Mouse (Mus musculus) gonadal fat pad, adult 2 months (tissue): ENCODE measurements around the gene Osbpl5. TPM values are rescaled to one million over a fixed set of nuclear protein-coding genes. Genes with fewer than 3 reads are reported as not detected.
"Not testable (repeated sequence)": the region's sequence is repeated elsewhere in the genome, so short reads cannot be mapped to it uniquely, and the experiment has no call there.

Experiments
- DNase-seq: peaks from one replicate; pipeline ENCODE4 v3.0.0-alpha.2; 2012; ENCODE audit warnings: low read depth
- polyA plus RNA-seq: library from polyadenylated mRNA; depleted of rRNA; stranded (reverse); fragments of >200 nt; gene quantifications from 2 replicates; pipeline ENCODE4 v1.2.3, GENCODE M21; 2012

Osbpl5 gene
- polyA plus RNA-seq, 1 experiment = 29.1 TPM

DNA sequence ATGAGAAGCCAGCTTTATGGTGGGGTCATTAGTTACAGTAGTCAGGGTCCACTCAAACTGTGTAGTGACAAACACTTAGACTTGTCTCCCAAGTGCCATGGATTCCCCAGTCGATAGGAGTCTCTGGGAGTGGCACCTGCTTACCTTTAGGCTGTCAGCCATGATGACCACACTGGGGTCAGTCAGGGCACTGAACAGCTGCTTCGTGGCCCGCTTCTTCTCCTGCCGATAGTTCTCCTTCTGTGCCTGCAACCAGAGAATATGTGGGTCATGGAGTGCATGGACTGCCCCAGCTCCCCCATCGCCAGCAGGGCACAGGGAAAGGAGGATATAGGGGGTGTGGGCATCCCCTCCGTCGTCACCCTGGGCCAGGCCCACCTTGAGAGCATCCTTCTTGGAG, 47.4 kb downstream of the Osbpl5 start:
- DNase-seq = no peak

DNA sequence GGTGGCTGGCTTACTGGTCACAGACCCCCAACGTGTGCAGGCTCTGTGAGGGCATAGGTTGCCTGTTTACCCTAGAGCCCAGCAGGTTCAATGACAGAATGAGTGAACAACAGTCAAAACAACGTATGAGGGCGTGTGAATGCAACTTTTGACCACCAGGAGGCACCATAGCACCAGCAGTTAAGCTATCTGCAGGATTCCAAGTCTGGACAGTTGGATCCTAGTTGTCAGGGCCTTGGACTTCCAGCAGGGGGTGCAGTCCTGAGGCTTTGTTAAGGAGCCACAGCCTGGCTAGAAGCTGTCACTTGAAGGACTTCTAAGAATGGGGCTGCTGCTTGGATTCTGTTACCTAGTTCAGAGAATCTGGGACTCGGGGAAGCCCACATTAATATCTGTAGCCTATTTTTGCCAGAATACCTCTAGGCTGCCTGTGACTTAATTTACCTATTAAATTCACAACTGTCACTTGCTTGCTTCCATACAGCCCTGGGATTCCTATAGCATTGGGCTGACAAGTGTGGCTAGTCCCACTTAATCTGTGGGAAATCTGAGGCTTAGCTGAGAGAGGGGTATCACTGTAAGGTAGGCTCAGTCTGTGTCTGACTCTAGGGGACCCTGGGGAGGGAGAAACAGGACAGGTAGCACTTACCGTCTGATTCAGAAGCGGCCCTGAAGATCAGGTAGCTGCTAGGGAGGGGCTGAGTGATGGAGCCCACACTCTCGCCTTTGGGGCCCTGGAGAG, 49.9 kb downstream of the Osbpl5 start:
- peak; percentile 61 for DNase-seq

DNA sequence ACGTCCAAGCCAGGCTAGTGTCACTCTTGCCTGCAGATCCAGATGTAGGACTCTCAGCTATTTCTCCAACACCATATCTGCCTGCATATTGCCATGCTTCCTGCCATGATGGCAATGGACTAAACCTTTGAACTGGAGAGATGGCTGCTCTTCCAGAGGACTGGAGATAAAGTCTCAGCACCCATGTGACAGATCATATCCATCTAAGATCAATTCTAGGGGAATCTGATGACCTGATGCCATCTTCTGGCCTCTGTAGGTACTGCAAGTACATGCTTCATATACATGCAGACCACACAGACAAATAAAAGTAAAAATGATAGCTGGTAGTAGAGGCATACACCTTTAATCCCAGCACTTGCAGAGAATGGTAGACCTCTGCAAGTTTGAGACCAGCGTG, 60.6 kb downstream of the Osbpl5 start:
- DNase-seq = no peak

DNA sequence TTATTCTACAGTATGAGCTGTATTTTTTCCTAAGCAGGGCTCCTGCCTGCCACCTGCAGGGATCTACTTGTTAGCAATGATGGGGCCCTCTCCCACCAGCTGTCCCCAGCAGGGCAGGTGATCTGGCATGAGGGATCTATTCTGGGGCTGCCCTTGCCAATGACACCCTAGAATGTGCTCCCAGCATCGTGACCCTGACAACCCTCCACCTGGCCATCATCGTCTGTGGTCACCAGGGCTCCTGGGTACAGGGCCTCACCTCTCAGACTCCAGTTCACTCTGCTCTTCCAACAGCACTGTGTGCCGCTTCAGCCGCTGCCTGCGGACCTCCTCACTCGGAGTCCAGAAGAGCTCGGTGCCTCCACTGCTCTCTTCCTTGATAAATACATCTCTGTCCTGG, 62.2 kb downstream of the Osbpl5 start:
- no peak for DNase-seq

DNA sequence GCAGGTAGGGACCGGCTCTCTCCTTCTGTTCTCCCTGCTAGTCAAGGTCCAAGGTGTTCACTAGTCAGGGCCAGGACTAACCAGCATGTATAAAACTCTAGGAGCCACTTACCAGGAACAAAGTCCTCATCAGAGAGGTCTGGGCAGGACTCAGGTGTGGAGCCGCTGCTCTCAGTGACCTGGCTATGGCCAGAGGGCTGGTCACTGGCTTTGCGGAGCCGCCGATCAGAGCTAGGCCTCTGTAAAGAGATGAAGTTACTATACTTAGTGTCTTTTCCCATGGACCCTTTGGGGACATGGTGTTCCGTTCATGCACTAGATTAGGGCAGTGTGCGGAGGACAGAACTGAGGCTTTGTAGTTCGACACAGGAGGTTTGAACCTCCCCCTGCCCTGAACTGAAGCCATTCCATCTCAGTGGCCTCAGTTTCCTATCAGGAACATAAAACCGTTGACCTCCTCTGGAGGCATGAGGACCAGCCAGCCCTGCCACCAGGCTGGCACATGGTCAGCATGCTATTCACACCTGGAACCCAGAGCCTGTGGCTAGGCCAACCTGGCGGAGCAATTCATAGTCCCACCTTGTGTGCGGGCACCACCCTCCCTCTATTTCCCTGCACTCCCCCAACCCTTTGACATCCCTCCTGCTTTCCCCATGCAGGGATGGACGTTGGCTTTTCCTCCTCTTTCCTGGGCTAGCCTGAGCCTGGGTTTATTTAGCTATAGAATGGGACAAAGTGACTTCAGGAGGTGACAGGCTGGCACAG, 63.9 kb downstream of the Osbpl5 start:
- no peak for DNase-seq

DNA sequence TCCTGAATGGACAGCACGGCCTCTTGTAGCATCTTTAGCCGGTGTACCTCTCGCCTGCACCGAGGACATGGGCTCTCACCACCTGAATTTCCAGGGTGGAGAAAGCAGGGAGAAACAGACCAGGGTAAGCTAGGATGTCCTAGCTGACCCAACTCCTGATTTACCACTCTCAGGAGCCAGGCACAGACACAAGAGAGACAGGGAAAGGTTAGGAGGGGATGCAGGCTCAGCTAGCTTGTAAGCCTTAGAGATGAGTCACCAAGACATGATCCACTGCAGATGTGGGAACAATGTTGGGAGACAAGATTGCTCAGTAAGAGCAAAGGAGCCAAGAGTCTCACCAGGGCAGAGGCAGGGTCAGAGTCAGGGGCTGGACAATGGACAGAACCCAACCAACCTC, 64.9 kb downstream of the Osbpl5 start:
- DNase-seq = no peak

DNA sequence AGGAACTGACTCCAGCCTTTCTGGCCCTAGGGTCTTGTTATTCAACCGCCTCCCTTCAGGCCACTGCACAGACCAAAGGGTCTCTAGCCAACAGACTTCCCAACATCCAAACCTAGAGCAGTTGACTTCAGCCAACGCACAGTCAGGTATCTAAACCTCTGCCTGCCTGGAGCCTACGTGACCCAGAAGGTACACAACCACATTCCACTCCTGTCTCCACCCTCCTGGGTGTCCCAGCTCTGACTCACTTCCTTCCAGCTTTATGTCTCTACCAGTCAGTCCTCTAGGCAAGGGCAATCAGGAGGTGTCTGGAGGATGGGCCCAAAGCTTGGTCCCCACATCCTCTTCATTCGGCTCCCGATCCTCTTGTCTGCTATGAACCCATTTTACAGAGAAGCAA, 65.6 kb downstream of the Osbpl5 start:
- no peak for DNase-seq

DNA sequence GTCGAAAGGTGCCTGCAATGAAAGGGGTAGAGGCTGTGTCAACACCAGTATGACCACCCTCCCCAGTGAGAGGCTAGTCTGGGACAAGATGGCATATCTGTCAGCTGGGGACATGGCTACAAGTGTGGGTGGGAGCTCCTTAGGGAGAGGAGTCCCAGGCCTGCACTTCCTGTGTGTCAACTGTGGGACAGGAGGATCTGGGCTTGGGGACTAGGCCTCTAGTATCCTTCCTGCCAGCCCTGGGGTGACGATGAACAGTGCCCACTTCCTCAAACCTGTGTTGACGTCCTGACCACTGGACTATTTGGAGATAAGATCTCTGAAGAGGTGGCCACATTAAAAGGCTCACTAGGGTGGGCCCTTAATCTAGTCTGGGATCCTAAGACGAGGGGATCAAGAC, 66.8 kb downstream of the Osbpl5 start:
- no peak for DNase-seq

DNA sequence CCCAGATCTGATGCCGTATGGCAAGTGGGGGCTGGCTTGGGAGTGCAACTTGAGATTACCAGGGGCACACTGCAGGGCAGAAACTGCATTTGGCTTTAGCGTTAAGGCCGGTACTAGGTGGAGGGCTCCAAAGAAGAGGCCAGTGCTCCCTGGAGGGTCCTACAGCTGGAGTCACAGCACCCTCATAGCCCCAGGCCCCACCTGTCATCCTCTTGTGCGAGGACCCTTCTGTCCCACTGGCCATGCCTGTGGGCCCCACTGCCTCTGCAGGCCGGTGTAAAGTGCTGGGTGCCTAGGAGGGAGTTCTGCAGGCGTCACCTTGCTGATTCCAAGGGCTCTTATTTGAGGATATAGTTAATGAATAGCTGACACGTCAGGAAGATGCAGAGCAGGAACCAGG, 67.3 kb downstream of the Osbpl5 start:
- DNase-seq = no peak

DNA sequence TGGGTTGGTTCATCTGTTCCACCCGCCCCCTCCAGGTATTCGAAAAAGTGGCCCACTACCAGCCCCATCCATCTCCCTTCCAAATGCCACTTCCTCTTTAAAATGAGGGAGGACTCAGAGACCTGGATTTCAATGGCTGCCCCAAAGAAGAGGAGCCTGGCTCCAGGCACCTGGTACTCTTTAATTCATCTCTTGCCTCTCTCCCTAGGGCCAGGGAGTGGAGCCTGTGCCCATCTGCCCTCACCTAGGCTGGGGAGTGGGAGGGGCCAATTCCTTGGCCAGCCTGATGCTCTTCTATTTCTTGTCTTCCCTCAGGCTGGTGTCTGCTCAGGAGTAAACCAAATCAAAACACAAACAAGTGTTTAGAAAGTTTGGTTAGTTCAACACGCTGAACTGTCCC, 70.1 kb downstream of the Osbpl5 start:
- DNase-seq = not testable (repeated sequence)

DNA sequence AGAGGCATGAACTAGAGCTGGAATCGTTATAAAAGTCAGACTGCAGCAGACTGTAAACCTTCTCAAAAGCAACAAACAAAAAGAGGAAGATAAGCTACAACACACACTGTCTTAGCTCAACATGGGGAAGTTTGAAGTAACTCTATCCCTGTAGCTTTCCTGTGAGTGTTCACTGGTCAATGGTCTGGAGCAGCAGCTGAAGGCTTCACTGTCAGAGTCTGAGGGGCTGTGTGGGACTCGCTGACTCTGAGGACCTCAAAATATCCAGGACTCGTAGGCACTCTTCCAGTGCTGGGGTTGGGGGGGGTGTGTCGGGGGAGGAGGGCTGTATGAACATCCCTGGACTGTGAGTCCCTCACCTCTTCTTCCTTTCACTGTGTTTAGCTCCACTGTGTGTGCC, 70.6 kb downstream of the Osbpl5 start:
- DNase-seq = not testable (repeated sequence)

DNA sequence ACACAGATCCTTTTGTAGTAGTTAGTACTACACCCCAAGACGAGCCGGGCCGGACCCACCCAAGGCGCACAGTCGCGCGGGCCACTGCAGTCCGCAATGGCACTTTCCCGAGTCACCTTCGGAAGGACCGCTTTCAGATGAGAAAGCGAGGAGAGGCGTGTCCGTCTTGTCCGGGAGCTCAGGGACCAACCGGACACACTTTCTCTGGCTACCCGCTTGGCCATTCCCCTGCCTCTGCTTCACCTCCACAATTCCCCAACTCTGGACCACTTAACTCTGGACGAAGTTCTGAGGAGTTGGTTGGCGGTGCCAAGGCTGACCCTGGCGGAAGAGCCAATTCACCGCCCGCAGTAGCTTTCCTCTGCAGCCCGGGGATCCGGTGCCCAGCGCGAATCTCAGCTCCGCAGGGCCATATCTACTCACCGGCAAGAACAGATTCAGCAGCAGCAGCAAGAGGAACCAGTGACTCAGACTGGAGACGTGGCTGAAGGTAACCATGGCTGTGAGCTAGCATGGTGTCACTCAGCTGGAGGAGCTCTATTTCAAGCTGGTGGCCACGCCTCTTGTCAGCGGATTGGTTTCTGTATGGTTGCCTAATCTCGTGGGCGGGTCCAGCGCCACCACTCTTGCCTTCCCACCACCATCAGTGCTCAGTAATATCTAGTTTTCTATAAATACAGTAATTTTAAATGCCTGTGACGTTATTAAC, 71.3 kb downstream of the Osbpl5 start, which contains the start of gene Tnfrsf23:
TSS of gene Tnfrsf23 (minus strand) at position 514 of the 709 bp plus-strand sequence.
- DNase-seq = no peak

DNA sequence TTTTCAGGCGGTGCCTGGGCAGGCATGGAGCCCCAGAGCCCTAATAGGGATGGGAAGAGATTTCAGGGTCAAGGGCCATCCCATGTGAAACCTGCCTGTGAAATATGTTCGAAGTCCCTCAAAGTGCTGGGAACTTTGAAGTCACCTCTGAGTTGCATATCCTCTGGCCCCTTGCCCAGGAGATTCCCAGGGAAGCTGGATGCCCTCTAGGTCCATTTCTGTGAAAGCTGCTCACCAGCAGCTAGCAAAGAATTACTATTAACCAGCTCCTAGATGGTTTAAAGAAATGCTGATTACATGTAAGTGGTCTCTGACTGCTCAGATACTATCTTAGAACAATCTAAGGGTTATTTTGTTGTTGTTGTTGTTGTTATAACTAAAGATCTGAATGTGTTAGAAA, 72.2 kb downstream of the Osbpl5 start:
- DNase-seq = not testable (repeated sequence)

DNA sequence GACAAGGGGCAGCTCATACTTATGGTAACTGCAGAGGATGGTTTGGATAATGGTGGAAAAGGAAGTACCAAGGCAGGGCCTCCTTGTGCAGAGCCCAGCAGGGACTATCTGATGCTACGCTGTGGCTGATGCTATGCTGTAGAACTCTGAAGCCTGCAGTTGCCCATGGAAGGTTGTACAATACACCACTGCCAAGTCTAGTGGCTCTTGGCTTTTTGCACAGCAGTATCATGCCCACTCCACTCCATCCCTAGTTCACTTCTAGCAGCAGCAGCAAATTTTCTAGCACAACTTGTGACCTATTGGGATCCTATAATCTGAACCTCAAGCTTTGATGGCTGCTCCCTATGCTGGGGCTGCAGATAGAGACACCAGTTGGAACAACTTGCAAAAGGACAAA, 75.2 kb downstream of the Osbpl5 start:
- no peak for DNase-seq

DNA sequence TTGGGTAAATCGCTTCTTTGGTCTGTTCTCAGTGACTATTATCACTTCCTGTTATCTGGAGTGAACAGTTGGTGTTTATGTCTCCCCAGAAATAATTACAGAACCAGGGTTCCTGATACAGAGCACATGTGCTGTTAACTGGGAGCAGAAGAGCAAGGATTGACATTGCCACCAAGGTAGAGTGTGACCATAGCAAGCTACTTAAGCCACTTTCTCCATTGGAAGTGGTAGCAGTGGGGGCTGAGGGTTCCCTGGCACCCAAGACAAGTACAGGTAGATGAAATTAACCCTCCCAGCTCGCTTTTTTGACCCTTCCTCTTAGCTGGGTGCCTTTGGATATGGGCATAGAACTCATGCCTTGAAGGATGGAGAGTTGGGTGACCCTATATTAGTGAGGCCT, 75.9 kb downstream of the Osbpl5 start:
- DNase-seq = not testable (repeated sequence)

DNA sequence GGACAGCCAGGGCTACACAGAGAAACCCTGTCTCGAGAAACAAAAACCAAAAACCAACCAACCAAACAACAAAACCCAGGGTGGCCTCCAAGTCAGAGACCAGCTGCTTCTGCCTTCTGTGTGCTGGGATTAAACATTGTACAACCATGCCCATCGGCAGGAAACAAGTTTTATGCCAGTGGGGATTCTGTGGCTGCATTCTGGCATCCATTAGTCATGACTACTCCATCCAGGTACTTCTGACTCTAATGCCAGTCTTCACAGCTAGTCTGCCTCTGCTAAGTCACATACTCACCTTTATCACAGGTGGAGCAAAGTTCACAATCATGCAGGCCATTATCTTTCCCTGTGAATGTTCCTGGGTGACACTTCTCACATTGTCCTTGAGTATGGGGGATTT, 77.1 kb downstream of the Osbpl5 start:
- not testable (repeated sequence) for DNase-seq

DNA sequence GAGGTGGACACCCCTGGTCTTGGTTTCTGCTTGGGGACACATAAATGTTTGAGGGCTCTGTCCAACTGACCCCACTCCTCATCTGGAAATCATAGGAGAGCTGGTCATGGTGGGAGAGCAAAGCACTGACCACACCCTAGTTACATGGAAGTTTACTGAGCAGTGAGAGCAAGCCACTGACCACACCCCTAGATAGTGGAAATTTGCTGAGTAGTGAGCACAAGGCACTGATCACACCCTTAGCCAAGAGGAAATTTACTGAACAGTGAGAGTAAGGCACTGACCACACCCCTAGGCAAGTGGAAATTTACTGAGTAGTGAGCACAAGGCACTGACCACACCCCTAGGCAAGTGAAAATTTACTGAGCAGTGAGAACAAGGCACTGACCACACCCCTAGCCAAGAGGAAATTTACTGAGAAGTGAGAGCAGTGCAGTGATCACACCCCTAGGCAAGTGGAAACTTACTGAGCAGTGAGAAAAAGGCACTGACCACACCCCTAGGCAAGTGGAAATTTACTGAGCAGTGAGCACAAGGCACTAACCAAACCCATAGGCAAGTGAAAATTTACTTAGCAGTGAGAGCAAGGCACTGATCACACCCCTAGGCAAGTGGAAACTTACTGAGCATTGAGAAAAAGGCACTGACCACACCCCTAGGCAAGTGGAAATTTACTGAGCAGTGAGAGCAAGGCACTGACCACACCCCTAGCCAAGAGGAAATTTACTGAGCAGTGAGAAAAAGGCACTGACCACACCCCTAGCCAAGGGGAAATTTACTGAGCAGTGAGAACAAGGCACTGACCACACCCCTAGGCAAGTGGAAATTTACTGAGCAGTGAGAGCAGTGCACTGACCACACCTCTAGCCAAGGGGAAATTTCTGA, 90.1 kb downstream of the Osbpl5 start:
- no peak for DNase-seq

DNA sequence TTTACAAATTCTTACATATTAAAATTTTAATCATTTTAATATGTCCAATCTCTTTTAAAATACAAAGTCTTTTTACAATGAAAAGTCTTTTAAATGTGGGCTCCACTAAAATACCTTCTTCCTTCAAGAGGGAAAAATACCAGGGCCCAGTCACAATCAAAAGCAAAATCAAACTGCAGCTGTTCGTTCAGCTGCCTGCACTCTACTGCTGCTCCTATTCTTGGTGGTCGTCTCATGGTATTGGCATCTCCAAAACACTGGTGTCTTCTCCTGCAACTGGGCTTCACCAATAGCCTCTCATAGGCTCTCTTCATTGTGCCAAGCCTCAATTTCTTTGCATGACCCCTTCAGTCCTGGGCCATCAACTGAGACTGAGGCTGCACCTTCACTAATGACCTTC, 93.3 kb downstream of the Osbpl5 start:
- DNase-seq = no peak

DNA sequence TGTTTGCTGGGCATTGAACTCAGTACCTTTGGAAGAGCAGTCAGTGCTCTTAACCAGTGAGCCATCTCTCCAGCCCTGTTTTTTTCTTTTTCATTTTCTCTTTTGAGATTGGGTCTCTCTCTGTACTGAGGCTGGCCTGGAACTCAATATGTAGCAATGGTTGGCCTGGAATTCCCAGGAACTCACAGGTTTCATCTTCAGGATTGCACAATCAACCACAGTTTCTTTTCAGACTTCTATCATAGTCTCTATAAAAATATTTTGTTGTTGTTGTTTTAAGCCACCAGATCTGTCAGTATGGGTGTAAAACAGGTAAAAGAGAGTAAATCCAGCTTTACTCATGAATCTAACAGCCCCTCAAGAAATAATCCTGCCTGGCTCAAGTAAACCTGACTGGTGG, 96.0 kb downstream of the Osbpl5 start:
- no peak for DNase-seq

DNA sequence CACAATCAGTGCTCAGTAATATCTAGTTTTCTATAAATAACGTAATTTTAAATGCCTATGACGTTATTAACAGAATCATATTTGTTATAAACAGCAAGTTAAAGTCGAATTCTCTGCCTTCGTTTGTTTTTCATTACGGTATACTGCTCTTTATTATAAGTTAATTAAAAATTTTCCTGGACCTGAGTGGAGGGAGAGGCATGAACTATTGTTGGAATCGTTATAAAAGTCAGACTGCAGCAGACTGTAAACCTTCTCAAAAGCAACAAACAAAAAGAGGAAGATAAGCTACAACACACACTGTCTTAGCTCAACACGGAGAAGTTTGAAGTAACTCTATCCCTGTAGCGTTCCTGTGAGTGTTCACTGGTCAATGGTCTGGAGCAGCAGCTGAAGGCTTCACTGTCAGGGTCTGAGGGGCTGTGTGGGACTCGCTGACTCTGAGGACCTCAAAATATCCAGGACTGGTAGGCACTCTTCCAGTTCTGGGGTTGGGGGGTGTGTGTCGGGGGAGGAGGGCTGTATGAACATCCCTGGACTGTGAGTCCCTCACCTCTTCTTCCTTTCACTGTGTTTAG, 106.9 kb downstream of the Osbpl5 start:
- DNase-seq = not testable (repeated sequence)

DNA sequence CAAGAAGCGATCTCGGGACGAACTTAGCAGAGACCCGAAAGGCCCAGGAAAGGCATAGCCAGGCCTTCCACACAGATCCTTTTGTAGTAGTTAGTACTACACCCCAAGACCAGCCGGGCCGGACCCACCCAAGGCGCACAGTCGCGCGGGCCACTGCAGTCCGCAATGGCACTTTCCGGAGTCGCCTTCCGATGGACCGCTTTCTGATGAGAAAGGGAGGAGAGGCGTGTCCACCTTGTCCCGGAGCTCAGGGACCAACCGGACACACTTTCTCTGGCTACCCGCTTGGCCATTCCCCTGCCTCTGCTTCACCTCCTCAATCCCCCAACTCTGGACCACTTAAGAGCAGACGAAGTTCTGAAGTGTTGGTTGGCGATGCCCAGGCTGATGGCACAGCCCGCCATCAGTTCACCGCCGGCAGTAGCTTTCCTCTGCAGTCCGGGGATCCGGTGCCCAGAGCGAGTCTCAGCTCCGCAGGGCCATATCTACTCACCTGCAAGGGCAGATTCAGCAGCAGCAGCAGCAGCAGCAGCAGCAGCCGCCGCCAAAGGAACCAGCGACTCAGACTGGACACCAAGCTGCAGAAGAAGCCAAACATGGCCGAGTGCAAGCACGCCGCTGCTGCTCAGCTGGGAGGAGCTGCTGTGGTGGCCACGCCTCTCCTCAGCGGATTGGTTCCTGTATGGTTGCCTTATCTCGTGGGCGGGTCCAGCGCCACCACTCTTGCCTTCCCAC, 107.6 kb downstream of the Osbpl5 start, which contains the start of gene Tnfrsf22:
TSS of gene Tnfrsf22 (minus strand) at position 628 of the 735 bp plus-strand sequence.
- no peak for DNase-seq
